Mouse (Mus musculus) embryonic facial prominence, embryonic 12.5 days (tissue): Measurements from ENCODE around the gene Fbxl17. TPM values are rescaled to one million over a fixed set of nuclear protein-coding genes. Genes with fewer than 3 reads are reported as not detected.

Experiments
- ATAC-seq: fragments of 200-750 bp; cut with Nextera tagmentation; 2 replicates; pipeline ENCODE4 v1.8.0; 2017; ENCODE audit not compliant: insufficient number of reproducible peaks, insufficient read depth, low FRiP score, low TSS enrichment
- H3K27ac ChIP-seq: fragments of 300-500 bp; sonication (generic); 2 replicates; pipeline ENCODE4 v1.5.1; 2016; ENCODE audit warnings: mild to moderate bottlenecking
- H3K27me3 ChIP-seq: fragments of 300-500 bp; sonication (generic); 2 replicates; pipeline ENCODE4 v1.6.1; 2016; ENCODE audit warnings: mild to moderate bottlenecking, moderate library complexity
- H3K36me3 ChIP-seq: fragments of 300-500 bp; sonication (generic); 2 replicates; pipeline ENCODE4 v1.6.1; 2016; ENCODE audit warnings: mild to moderate bottlenecking
- H3K4me1 ChIP-seq: fragments of 300-500 bp; sonication (generic); 2 replicates; pipeline ENCODE4 v1.6.1; 2016
- H3K4me2 ChIP-seq: fragments of 300-500 bp; sonication (generic); replicated peaks from 2 replicates; pipeline ENCODE4 v1.6.1; 2016; ENCODE audit warnings: mild to moderate bottlenecking, moderate library complexity
- H3K4me3 ChIP-seq: fragments of 300-500 bp; sonication (generic); 2 replicates; pipeline ENCODE4 v1.5.1; 2016; ENCODE audit warnings: mild to moderate bottlenecking
- H3K9ac ChIP-seq: fragments of 300-500 bp; sonication (generic); 2 replicates; pipeline ENCODE4 v1.6.1; 2016; ENCODE audit warnings: mild to moderate bottlenecking, moderate library complexity
- H3K9me3 ChIP-seq: fragments of 300-500 bp; sonication (generic); 2 replicates; pipeline ENCODE4 v1.6.1; 2016; ENCODE audit warnings: mild to moderate bottlenecking, moderate library complexity
- WGBS: fragments of 180-500 bp; shearing (Covaris S2); methylation state at CpG from one replicate; pipeline ENCODE4 v1.1.7; 2016; 5-methylcytosine and 5-hydroxymethylcytosine counted together
- polyA plus RNA-seq: library from polyadenylated mRNA; unstranded; fragments of >200 nt; fragmentation: Nextera tagmentation; extraction: Ambion mirVana; gene quantifications from 2 replicates; pipeline ENCODE4 v1.2.1, GENCODE M21; 2016

Gene Fbxl17
- polyA plus RNA-seq, 1 experiment from 2014 or later, result 7.9 TPM

GRCm38 (mm10) chr17:63262674-63263073 is 237.1 kb downstream of the Fbxl17 start:
- H3K4me3 ChIP-seq, result no peak overlapping the region
- H3K27ac ChIP-seq, result no peak overlapping the region
- no peaks in the 10 kb centered on the region for H3K9me3 ChIP-seq
- H3K4me2 ChIP-seq, result no peak overlapping the region
- no peaks in the 10 kb centered on the region for H3K36me3 ChIP-seq
- peaks cover 3% of the 10 kb centered on the region; the same call in 1 of the 2 replicates for H3K4me1 ChIP-seq
- no peaks in the 10 kb centered on the region for H3K27me3 ChIP-seq
- H3K9ac ChIP-seq, result no peak overlapping the region
- no peak for ATAC-seq
- 88% methylated on average over 5 of the region's 5 CpGs for WGBS

GRCm38 (mm10) chr17:63261508-63262141 is 238.2 kb downstream of the Fbxl17 start:
- no peak overlapping the region for H3K27ac ChIP-seq
- WGBS, result 89% methylated on average over 10 of the region's 10 CpGs
- H3K9me3 ChIP-seq, result no peaks in the 10 kb centered on the region
- no peaks in the 10 kb centered on the region for H3K27me3 ChIP-seq
- no peak overlapping the region for H3K4me3 ChIP-seq
- no peak for ATAC-seq
- no peak overlapping the region for H3K9ac ChIP-seq
- H3K36me3 ChIP-seq, result no peaks in the 10 kb centered on the region
- no peaks in the 10 kb centered on the region for H3K4me1 ChIP-seq
- no peak overlapping the region for H3K4me2 ChIP-seq

GRCm38 (mm10) chr17:63259091-63259490 is 240.7 kb downstream of the Fbxl17 start:
- 69% methylated on average over 3 of the region's 3 CpGs for WGBS
- Histone ChIP-seq H3K9me3 (no peaks in the 10 kb centered on the region), H3K27ac (no peak overlapping the region)

GRCm38 (mm10) chr17:63246144-63246619 is 253.6 kb downstream of the Fbxl17 start:
- Histone ChIP-seq H3K4me3 (no peak overlapping the region), H3K9ac (no peak overlapping the region), H3K27ac (no peak overlapping the region), H3K9me3 (no peaks in the 10 kb centered on the region), H3K4me1 (no peaks in the 10 kb centered on the region), H3K27me3 (no peaks in the 10 kb centered on the region), H3K4me2 (no peak overlapping the region), H3K36me3 (no peaks in the 10 kb centered on the region)
- WGBS, result 79% methylated on average over 7 of the region's 7 CpGs
- no peak for ATAC-seq

More at GRCm38 (mm10) chr17:63259091-63259490, 240.7 kb downstream of the Fbxl17 start:
- H3K9ac ChIP-seq, result no peak overlapping the region
- no peaks in the 10 kb centered on the region for H3K36me3 ChIP-seq
- no peaks in the 10 kb centered on the region for H3K27me3 ChIP-seq
- no peak for ATAC-seq
- H3K4me3 ChIP-seq, result no peak overlapping the region
- H3K4me2 ChIP-seq, result no peak overlapping the region
- H3K4me1 ChIP-seq, result no peaks in the 10 kb centered on the region

GRCm38 (mm10) chr17:63245472-63245871 is 254.3 kb downstream of the Fbxl17 start:
- H3K4me3 ChIP-seq, result no peak overlapping the region
- H3K9ac ChIP-seq, result no peak overlapping the region
- H3K4me2 ChIP-seq, result no peak overlapping the region
- no peaks in the 10 kb centered on the region for H3K9me3 ChIP-seq
- H3K27ac ChIP-seq, result no peak overlapping the region
- no peaks in the 10 kb centered on the region for H3K27me3 ChIP-seq
- no peaks in the 10 kb centered on the region for H3K36me3 ChIP-seq
- no peak for ATAC-seq
- H3K4me1 ChIP-seq, result no peaks in the 10 kb centered on the region
- 92% methylated on average over 9 of the region's 9 CpGs for WGBS

- 89% methylated on average over 3 of the region's 3 CpGs for WGBS
- Histone ChIP-seq H3K9me3 (no peaks in the 10 kb centered on the region), H3K27ac (no peak overlapping the region), H3K4me3 (no peak overlapping the region), H3K27me3 (no peaks in the 10 kb centered on the region), H3K4me2 (no peak overlapping the region), H3K36me3 (no peaks in the 10 kb centered on the region), H3K4me1 (no peaks in the 10 kb centered on the region), H3K9ac (no peak overlapping the region)
- no peak for ATAC-seq
Observed at GRCm38 (mm10) chr17:63242761-63243160, 257.1 kb downstream of the Fbxl17 start.

GRCm38 (mm10) chr17:63240731-63241106 is 259.1 kb downstream of the Fbxl17 start:
- no peaks in the 10 kb centered on the region for H3K36me3 ChIP-seq
- 86% methylated on average over 5 of the region's 5 CpGs for WGBS
- no peak overlapping the region for H3K9ac ChIP-seq
- no peak overlapping the region for H3K4me3 ChIP-seq
- no peaks in the 10 kb centered on the region for H3K27me3 ChIP-seq
- H3K4me1 ChIP-seq, result no peaks in the 10 kb centered on the region
- no peak overlapping the region for H3K27ac ChIP-seq
- H3K4me2 ChIP-seq, result no peak overlapping the region
- H3K9me3 ChIP-seq, result no peaks in the 10 kb centered on the region
- ATAC-seq, result no peak

- Histone ChIP-seq H3K36me3 (no peaks in the 10 kb centered on the region), H3K4me3 (no peak overlapping the region), H3K4me1 (no peaks in the 10 kb centered on the region), H3K27me3 (no peaks in the 10 kb centered on the region), H3K9ac (no peak overlapping the region), H3K4me2 (no peak overlapping the region), H3K9me3 (no peaks in the 10 kb centered on the region), H3K27ac (no peak overlapping the region)
- no peak for ATAC-seq
- WGBS, result 72% methylated on average over 9 of the region's 9 CpGs
Observed at GRCm38 (mm10) chr17:63240021-63240730, 259.6 kb downstream of the Fbxl17 start.

- H3K4me1 ChIP-seq, result no peaks in the 10 kb centered on the region
- H3K9me3 ChIP-seq, result no peaks in the 10 kb centered on the region
- no peak overlapping the region for H3K9ac ChIP-seq
- ATAC-seq, result no peak
- no peak overlapping the region for H3K27ac ChIP-seq
- H3K4me2 ChIP-seq, result no peak overlapping the region
- H3K27me3 ChIP-seq, result no peaks in the 10 kb centered on the region
- H3K36me3 ChIP-seq, result no peaks in the 10 kb centered on the region
- H3K4me3 ChIP-seq, result no peak overlapping the region
Observed at GRCm38 (mm10) chr17:63236846-63237245, 263.0 kb downstream of the Fbxl17 start.

- Histone ChIP-seq H3K4me2 (no peak overlapping the region), H3K4me1 (no peaks in the 10 kb centered on the region), H3K36me3 (no peaks in the 10 kb centered on the region), H3K9ac (no peak overlapping the region), H3K4me3 (no peak overlapping the region), H3K9me3 (no peaks in the 10 kb centered on the region), H3K27ac (no peak overlapping the region), H3K27me3 (no peaks in the 10 kb centered on the region)
- ATAC-seq, result no peak
- 84% methylated on average over 8 of the region's 8 CpGs for WGBS
Observed at GRCm38 (mm10) chr17:63236221-63236620, 263.6 kb downstream of the Fbxl17 start.

- no peak for ATAC-seq
- H3K4me1 ChIP-seq, result no peaks in the 10 kb centered on the region
- no peak overlapping the region for H3K4me2 ChIP-seq
- no peaks in the 10 kb centered on the region for H3K27me3 ChIP-seq
- no peak overlapping the region for H3K9ac ChIP-seq
- no peaks in the 10 kb centered on the region for H3K9me3 ChIP-seq
- no peak overlapping the region for H3K4me3 ChIP-seq
- 64% methylated on average over 3 of the region's 3 CpGs for WGBS
- H3K27ac ChIP-seq, result no peak overlapping the region
- no peaks in the 10 kb centered on the region for H3K36me3 ChIP-seq
Observed at GRCm38 (mm10) chr17:63235821-63236220, 264.0 kb downstream of the Fbxl17 start.

- WGBS, result 65% methylated on average over 4 of the region's 4 CpGs
- H3K4me1 ChIP-seq, result peaks cover 7% of the 10 kb centered on the region
- no peak overlapping the region for H3K4me3 ChIP-seq
- H3K36me3 ChIP-seq, result no peaks in the 10 kb centered on the region
- ATAC-seq, result no peak
- no peak overlapping the region for H3K27ac ChIP-seq
- no peaks in the 10 kb centered on the region for H3K9me3 ChIP-seq
- H3K27me3 ChIP-seq, result no peaks in the 10 kb centered on the region
- H3K9ac ChIP-seq, result no peak overlapping the region
- H3K4me2 ChIP-seq, result no peak overlapping the region
Observed at GRCm38 (mm10) chr17:63229111-63229510, 270.7 kb downstream of the Fbxl17 start.
